Mouse (Mus musculus) heart, adult 10 weeks (tissue): Measurements from ENCODE around the gene Cyb5r2. TPM values are rescaled to one million over a fixed set of nuclear protein-coding genes. Genes with fewer than 3 reads are reported as not detected.

Experiments
- polyA plus RNA-seq: library from polyadenylated mRNA; stranded (reverse); fragments of 350-450 nt; fragmentation: Illumina TruSeq; extraction: RNeasy Lipid Tissue Mini Kit (QIAGEN cat#74804); gene quantifications from one replicate; pipeline ENCODE4 v1.2.3, GENCODE M21; 2014; ENCODE audit warnings: low read depth, low replicate concordance

Gene Cyb5r2
- polyA plus RNA-seq = not detected

GRCm38 (mm10) chr7:107757308-107758151 lies at the start of gene Cyb5r2:
Gene Cyb5r2, minus strand, starts transcription at chr7:107758032.

GRCm38 (mm10) chr7:107801108-107801507 lies 43.3 kb upstream of the Cyb5r2 start, which contains the start of gene Ovch2:
Gene Ovch2, minus strand, starts transcription at chr7:107801208.

Other genes with a start within 250 kb of the Cyb5r2 start
- 6.3 TPM for gene Olfml1, start 190.6 kb downstream of the Cyb5r2 start, polyA plus RNA-seq
- gene Ppfibp2, start 162.8 kb downstream of the Cyb5r2 start, polyA plus RNA-seq = 19.5 TPM
- gene 5330417H12Rik, start 132.9 kb downstream of the Cyb5r2 start, polyA plus RNA-seq = not detected
- not detected for gene Ovch2, start 43.2 kb upstream of the Cyb5r2 start, polyA plus RNA-seq
- not detected for gene Olfr467, start 54.2 kb upstream of the Cyb5r2 start, polyA plus RNA-seq
- gene Olfr469, start 67.5 kb upstream of the Cyb5r2 start, polyA plus RNA-seq = not detected
- gene Olfr470, start 89.5 kb upstream of the Cyb5r2 start, polyA plus RNA-seq = not detected
- gene Olfr472, start 139.9 kb upstream of the Cyb5r2 start, polyA plus RNA-seq = not detected
- not detected for gene Olfr473, start 172.4 kb upstream of the Cyb5r2 start, polyA plus RNA-seq
- gene Olfr474, start 196.6 kb upstream of the Cyb5r2 start, polyA plus RNA-seq = not detected
- not detected for gene Olfr476, start 206.8 kb upstream of the Cyb5r2 start, polyA plus RNA-seq
- not detected for gene Olfr477, start 228.7 kb upstream of the Cyb5r2 start, polyA plus RNA-seq